Mouse (Mus musculus): Measurements from ENCODE around the gene Idh1. TPM values are rescaled to one million over a fixed set of nuclear protein-coding genes. Genes with fewer than 3 reads are reported as not detected.

The Idh1 gene
- 261 and 277 TPM in 2 replicates for polyA plus RNA-seq (2015; fragmentation: Nextera tagmentation; extraction: Ambion mirVana)

GRCm38 (mm10) chr1:65186287-65187073 is at the start of gene Idh1, which contains the start of gene Pikfyve:
Gene Idh1, minus strand, starts transcription at chr1:65186500.
Gene Pikfyve, plus strand, starts transcription at chr1:65186683.

GRCm38 (mm10) chr1:65122574-65123372 is 63.5 kb downstream of the Idh1 start, which contains the start of gene D630023F18Rik:
Gene D630023F18Rik, minus strand, starts transcription at chr1:65123214.

GRCm38 (mm10) chr1:65119438-65119837 is 66.9 kb downstream of the Idh1 start, which contains the start of gene Gm28845:
Gene Gm28845, minus strand, starts transcription at chr1:65119558.

Other genes starting within 250 kb of the Idh1 start
- 5.8 and 7.7 TPM in 2 replicates for gene Plekhm3, start 229.7 kb downstream of the Idh1 start, polyA plus RNA-seq (2015; fragmentation: Nextera tagmentation; extraction: Ambion mirVana)
- gene Akr1cl, start 153.7 kb downstream of the Idh1 start, polyA plus RNA-seq (2015; fragmentation: Nextera tagmentation; extraction: Ambion mirVana), result not detected in 2 replicates
- gene Cryge, start 135.4 kb downstream of the Idh1 start, polyA plus RNA-seq (2015; fragmentation: Nextera tagmentation; extraction: Ambion mirVana), result not detected in 2 replicates
- gene Crygd, start 123.0 kb downstream of the Idh1 start, polyA plus RNA-seq (2015; fragmentation: Nextera tagmentation; extraction: Ambion mirVana), result 0.45 TPM in 1 of 2 replicates, not detected in the other
- gene Crygc, start 112.8 kb downstream of the Idh1 start, polyA plus RNA-seq (2015; fragmentation: Nextera tagmentation; extraction: Ambion mirVana), result not detected in 2 replicates
- 1.3 and 2.0 TPM in 2 replicates for gene Crygb, start 104.2 kb downstream of the Idh1 start, polyA plus RNA-seq (2015; fragmentation: Nextera tagmentation; extraction: Ambion mirVana)
- gene Cryga, start 83.1 kb downstream of the Idh1 start, polyA plus RNA-seq (2015; fragmentation: Nextera tagmentation; extraction: Ambion mirVana), result 1.3 and 1.6 TPM in 2 replicates
- 0.39 and 0.52 TPM in 2 replicates for gene Gm28845, start 66.9 kb downstream of the Idh1 start, polyA plus RNA-seq (2015; fragmentation: Nextera tagmentation; extraction: Ambion mirVana)
- 8.4 and 9.1 TPM in 2 replicates for gene D630023F18Rik, start 63.3 kb downstream of the Idh1 start, polyA plus RNA-seq (2015; fragmentation: Nextera tagmentation; extraction: Ambion mirVana)
- gene Pikfyve, start 183 bp upstream of the Idh1 start, polyA plus RNA-seq (2015; fragmentation: Nextera tagmentation; extraction: Ambion mirVana), result 7.0 and 7.8 TPM in 2 replicates
- 4.4 TPM in 2 replicates for gene Pth2r, start 95.6 kb upstream of the Idh1 start, polyA plus RNA-seq (2015; fragmentation: Nextera tagmentation; extraction: Ambion mirVana)